Comparison of ENCODE assay signal across 9 mouse cellular contexts in genomic region chr7:44588338-44588737, GRCm38 (mm10). TPM values are rescaled to one million over a fixed set of nuclear protein-coding genes. Genes with fewer than 3 reads are reported as not detected.
DNase-seq lines count a peak whose midpoint lies in the region; ATAC-seq lines count a peak whose summit lies in the region.
"Had no signal": no experiment of that assay in that cellular context is flagged by ENCODE, and none has a peak within 500 bp of the region (broad histone marks: within the 10 kb centered on the region; RNA-seq: fewer than 3 reads in every experiment).

No protein-coding gene starts in this region.

- no peaks in the 10 kb centered on the region for H3K36me3 ChIP-seq in heart, embryonic 13.5 days
- no peaks in the 10 kb centered on the region for H3K36me3 ChIP-seq in hindbrain, embryonic 12.5 days
- no peaks in the 10 kb centered on the region for H3K36me3 ChIP-seq in midbrain, embryonic 11.5 days (ENCODE audit: control insufficient read depth, insufficient read depth, low read length)

- H3K9me3 ChIP-seq in heart, embryonic 13.5 days = no peaks in the 10 kb centered on the region
- H3K9me3 ChIP-seq in hindbrain, embryonic 12.5 days (replicated peaks) = no peaks in the 10 kb centered on the region
- H3K9me3 ChIP-seq in midbrain, embryonic 11.5 days (ENCODE audit: control insufficient read depth, low read length) = no peaks in the 10 kb centered on the region

- H3K4me3 ChIP-seq in heart, embryonic 13.5 days = peak overlapping the region; percentile 49
- H3K4me3 ChIP-seq in hindbrain, embryonic 12.5 days = peak overlapping the region; percentile 73
- peak overlapping the region; percentile 22 for H3K4me3 ChIP-seq in midbrain, embryonic 11.5 days (ENCODE audit: low read depth, low read length)

- no peak for ATAC-seq in heart, embryonic 13.5 days (ENCODE audit: extremely low read depth, insufficient number of reproducible peaks, low FRiP score, low TSS enrichment)
- no peak for ATAC-seq in hindbrain, embryonic 12.5 days (ENCODE audit: low FRiP score)
- ATAC-seq in midbrain, embryonic 11.5 days (ENCODE audit: low FRiP score) = no peak

- peaks cover 92% of the 10 kb centered on the region for H3K27me3 ChIP-seq in heart, embryonic 13.5 days (replicated peaks)
- peaks cover 54% of the 10 kb centered on the region for H3K27me3 ChIP-seq in hindbrain, embryonic 12.5 days
- H3K27me3 ChIP-seq in midbrain, embryonic 11.5 days (ENCODE audit: control insufficient read depth, insufficient read depth, low read length) = peaks cover 43% of the 10 kb centered on the region

- no peak overlapping the region; the same call in 1 of the 2 replicates for H3K9ac ChIP-seq in heart, embryonic 13.5 days
- peak overlapping the region; percentile 65 for H3K9ac ChIP-seq in hindbrain, embryonic 12.5 days
- peak overlapping the region; percentile 37 for H3K9ac ChIP-seq in midbrain, embryonic 11.5 days (ENCODE audit: low read length)

- peaks cover 34% of the 10 kb centered on the region for H3K4me1 ChIP-seq in heart, embryonic 13.5 days
- H3K4me1 ChIP-seq in hindbrain, embryonic 12.5 days = peaks cover 53% of the 10 kb centered on the region
- peaks cover 35% of the 10 kb centered on the region for H3K4me1 ChIP-seq in midbrain, embryonic 11.5 days (ENCODE audit: control insufficient read depth, insufficient read depth, low read length)

- intact Hi-C loops in heart, postnatal 36 days (cut with DNase I) = no loop called here

- H3K4me2 ChIP-seq in heart, embryonic 13.5 days = peak overlapping the region; percentile 95
- peak overlapping the region; percentile 98 for H3K4me2 ChIP-seq in hindbrain, embryonic 12.5 days (replicated peaks)
- H3K4me2 ChIP-seq in midbrain, embryonic 11.5 days = peak overlapping the region; percentile 99

- WGBS in heart, embryonic 13.5 days = 10% methylated on average over 12 of the region's 12 CpGs
- 10% methylated on average over 12 of the region's 12 CpGs for WGBS in hindbrain, embryonic 12.5 days
- 13% methylated on average over 12 of the region's 12 CpGs for WGBS in midbrain, embryonic 11.5 days

- H3K27ac ChIP-seq in heart, embryonic 13.5 days (replicated peaks) = no peak overlapping the region
- 0 out of 2 replicates have a peak overlapping the region, but pooled peaks have one; percentile 57 for H3K27ac ChIP-seq in hindbrain, embryonic 12.5 days
- H3K27ac ChIP-seq in midbrain, embryonic 11.5 days (ENCODE audit: low read depth, low read length) = no peak overlapping the region

- no peak for DNase-seq in heart, postnatal 36 days
- peak; percentile 62 for DNase-seq in cerebellum, adult 8-10 months
- DNase-seq in midbrain, embryonic 11.5 days (ENCODE audit: low spot score, missing footprints) = peak; percentile 77
- no peak for DNase-seq in urinary bladder, postnatal 14 days (ENCODE audit: low spot score)
- no peak for DNase-seq in spleen, postnatal 14 days (ENCODE audit: low spot score in 2 of 2)
- no peak for DNase-seq in gastrocnemius, adult 18-20 months (ENCODE audit: low spot score)
- DNase-seq: kidney, adult 18-20 months had no signal

RNA-seq across cellular contexts. Expression of gene Kcnc3, which starts 2.1 kb away (rescaled TPM):
- 0.05 and 0.17 TPM in 2 replicates for polyA plus RNA-seq in heart, embryonic 13.5 days (2015; fragmentation: Nextera tagmentation; extraction: Ambion mirVana)
- total RNA-seq in heart, postnatal 36 days (2021) = 1 to 10 TPM; 2.0 to 2.3 TPM
- polyA plus RNA-seq in hindbrain, embryonic 12.5 days (2016; fragmentation: Nextera tagmentation; extraction: Ambion mirVana) = 3.4 and 3.8 TPM in 2 replicates
- 0.86 and 1.3 TPM in 2 replicates for polyA plus RNA-seq in midbrain, embryonic 11.5 days (2014; fragmentation: Nextera tagmentation; extraction: Ambion mirVana)
- total RNA-seq in gastrocnemius, adult 18-20 months (2021) = 1 to 10 TPM; 3.7 to 5.1 TPM

RNA-seq across cellular contexts. Expression of gene Napsa, which starts 16.2 kb away (rescaled TPM):
- polyA plus RNA-seq in heart, embryonic 13.5 days (2015; fragmentation: Nextera tagmentation; extraction: Ambion mirVana) = 0.39 and 0.43 TPM in 2 replicates
- under 1 TPM; 0.43 to 0.78 TPM for total RNA-seq in heart, postnatal 36 days (2021)
- 0.87 and 1.2 TPM in 2 replicates for polyA plus RNA-seq in hindbrain, embryonic 12.5 days (2016; fragmentation: Nextera tagmentation; extraction: Ambion mirVana)
- polyA plus RNA-seq in midbrain, embryonic 11.5 days (2014; fragmentation: Nextera tagmentation; extraction: Ambion mirVana) = 0.21 and 0.33 TPM in 2 replicates
- under 1 TPM; 0.47 to 0.91 TPM for total RNA-seq in gastrocnemius, adult 18-20 months (2021)

RNA-seq across cellular contexts. Expression of gene Nr1h2, which starts 34.6 kb away (rescaled TPM):
- 53.5 and 58.3 TPM in 2 replicates for polyA plus RNA-seq in heart, embryonic 13.5 days (2015; fragmentation: Nextera tagmentation; extraction: Ambion mirVana)
- 10 to 100 TPM; 48.2 to 50.8 TPM for total RNA-seq in heart, postnatal 36 days (2021)
- polyA plus RNA-seq in hindbrain, embryonic 12.5 days (2016; fragmentation: Nextera tagmentation; extraction: Ambion mirVana) = 71.5 and 75.8 TPM in 2 replicates
- 63.8 and 69.6 TPM in 2 replicates for polyA plus RNA-seq in midbrain, embryonic 11.5 days (2014; fragmentation: Nextera tagmentation; extraction: Ambion mirVana)
- 10 to 100 TPM; 42.7 to 45.2 TPM for total RNA-seq in gastrocnemius, adult 18-20 months (2021)

RNA-seq across cellular contexts. Expression of gene Pold1, which starts 39.7 kb away (rescaled TPM):
- polyA plus RNA-seq in heart, embryonic 13.5 days (2015; fragmentation: Nextera tagmentation; extraction: Ambion mirVana) = 56.1 and 58.7 TPM in 2 replicates
- total RNA-seq in heart, postnatal 36 days (2021) = 10 to 100 TPM; 11.9 to 14.0 TPM
- 72.1 and 73.5 TPM in 2 replicates for polyA plus RNA-seq in hindbrain, embryonic 12.5 days (2016; fragmentation: Nextera tagmentation; extraction: Ambion mirVana)
- 51.8 and 58.5 TPM in 2 replicates for polyA plus RNA-seq in midbrain, embryonic 11.5 days (2014; fragmentation: Nextera tagmentation; extraction: Ambion mirVana)
- 1 to 10 TPM; 4.6 to 4.8 TPM for total RNA-seq in gastrocnemius, adult 18-20 months (2021)

RNA-seq across cellular contexts. Expression of gene Spib, which starts 56.5 kb away (rescaled TPM):
- 0.05 and 0.13 TPM in 2 replicates for polyA plus RNA-seq in heart, embryonic 13.5 days (2015; fragmentation: Nextera tagmentation; extraction: Ambion mirVana)
- under 1 TPM; 0.31 to 0.51 TPM for total RNA-seq in heart, postnatal 36 days (2021)
- 0.08 and 0.10 TPM in 2 replicates for polyA plus RNA-seq in hindbrain, embryonic 12.5 days (2016; fragmentation: Nextera tagmentation; extraction: Ambion mirVana)
- 0.07 TPM in 1 of 2 replicates, not detected in the other for polyA plus RNA-seq in midbrain, embryonic 11.5 days (2014; fragmentation: Nextera tagmentation; extraction: Ambion mirVana)
- under 1 TPM in 1 of 2 experiments, not detected in 1; 0.14 TPM for total RNA-seq in gastrocnemius, adult 18-20 months (2021)

Comparison
In these comparisons a context has a peak if more than half of its experiments do, and no peak if none do; other contexts are left out.
1. H3K4me3 ChIP-seq: peak in every context shown above with its lines; median percentile 73 in hindbrain, embryonic 12.5 days; 49 in heart, embryonic 13.5 days; 22 in midbrain, embryonic 11.5 days.
2. DNase-seq: peak in cerebellum, adult 8-10 months (single experiment) and midbrain, embryonic 11.5 days (single experiment); none in heart, postnatal 36 days (0 of 2), urinary bladder, postnatal 14 days (single experiment), spleen, postnatal 14 days (0 of 2) and gastrocnemius, adult 18-20 months (single experiment).
3. Peak in every context shown above with its lines, with median percentiles within 50 percentile points of each other: H3K4me2 ChIP-seq.